Mouse (Mus musculus) heart, embryonic 12.5 days (tissue): ENCODE data around the gene Magi2. TPM values are rescaled to one million over a fixed set of nuclear protein-coding genes. Genes with fewer than 3 reads are reported as not detected.
A peak's percentile ranks its signal among the peaks of the same experiment; 100 is the strongest.

Experiments
- ATAC-seq: fragments of 200-750 bp; cut with Nextera tagmentation; 2 replicates; pipeline ENCODE4 v1.8.0; 2017; ENCODE audit warnings: moderate TSS enrichment, moderate library complexity; ENCODE audit not compliant: insufficient number of reproducible peaks, low FRiP score
- H3K27ac ChIP-seq: fragments of 300-500 bp; sonication (generic); 2 replicates; pipeline ENCODE4 v1.5.1; 2016; ENCODE audit warnings: mild to moderate bottlenecking, moderate library complexity; ENCODE audit not compliant: poor library complexity, severe bottlenecking
- H3K27me3 ChIP-seq: fragments of 300-500 bp; sonication (generic); replicated peaks from 2 replicates; pipeline ENCODE4 v1.6.1; 2016; ENCODE audit warnings: mild to moderate bottlenecking, moderate library complexity
- H3K36me3 ChIP-seq: fragments of 300-500 bp; sonication (generic); 2 replicates; pipeline ENCODE4 v1.6.1; 2016; ENCODE audit warnings: mild to moderate bottlenecking, moderate library complexity
- H3K4me1 ChIP-seq: fragments of 300-500 bp; sonication (generic); replicated peaks from 2 replicates; pipeline ENCODE4 v1.6.1; 2016; ENCODE audit warnings: mild to moderate bottlenecking
- H3K4me2 ChIP-seq: fragments of 300-500 bp; sonication (generic); 2 replicates; pipeline ENCODE4 v1.6.1; 2016; ENCODE audit warnings: mild to moderate bottlenecking, moderate library complexity
- H3K4me3 ChIP-seq: fragments of 300-500 bp; sonication (generic); 2 replicates; pipeline ENCODE4 v1.5.1; 2016; ENCODE audit warnings: mild to moderate bottlenecking
- H3K9ac ChIP-seq: fragments of 300-500 bp; sonication (generic); 2 replicates; pipeline ENCODE4 v1.6.1; 2016; ENCODE audit warnings: mild to moderate bottlenecking, moderate library complexity
- H3K9me3 ChIP-seq: fragments of 300-500 bp; sonication (generic); replicated peaks from 2 replicates; pipeline ENCODE4 v1.6.1; 2016; ENCODE audit warnings: mild to moderate bottlenecking, moderate library complexity
- whole genome bisulfite sequencing: fragments of 180-500 bp; shearing (Covaris S2); methylation state at CpG from one replicate; pipeline ENCODE4 v1.1.7; 2016; 5-methylcytosine and 5-hydroxymethylcytosine counted together
- polyA plus RNA-seq: library from polyadenylated mRNA; unstranded; fragments of >200 nt; fragmentation: Nextera tagmentation; extraction: Ambion mirVana; gene quantifications from 2 replicates; pipeline ENCODE4 v1.2.1, GENCODE M21; 2016

Gene Magi2
- polyA plus RNA-seq, 1 experiment from 2014 or later = 3.9 TPM

DNA sequence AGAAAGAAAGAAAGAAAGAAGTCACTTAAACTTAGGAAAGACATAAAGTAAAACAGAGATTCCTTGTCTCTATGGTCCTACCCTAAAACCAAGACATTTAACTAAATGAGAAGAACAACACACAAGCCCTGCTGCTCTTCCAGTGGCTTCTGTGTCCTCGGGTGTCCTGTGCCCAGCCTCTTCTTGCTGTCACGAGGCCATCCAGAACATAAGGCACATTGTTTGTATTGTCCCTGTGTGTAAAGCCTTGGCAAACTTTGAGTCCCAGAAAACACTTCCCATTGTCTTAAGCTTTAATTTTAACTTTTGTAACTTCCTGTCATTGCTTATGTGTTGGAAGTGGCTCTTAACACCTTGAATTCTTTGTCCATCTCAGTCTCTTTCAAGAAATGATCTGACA is 1348.0 kb downstream of the Magi2 start:
- H3K27ac ChIP-seq = no peak overlapping the region
- H3K4me1 ChIP-seq = no peaks in the 10 kb centered on the region
- no peaks in the 10 kb centered on the region for H3K27me3 ChIP-seq
- H3K9ac ChIP-seq = no peak overlapping the region
- H3K4me3 ChIP-seq = no peak overlapping the region
- no peak overlapping the region for H3K4me2 ChIP-seq
- WGBS = 59% methylated on average over 2 of the region's 2 CpGs
- no peaks in the 10 kb centered on the region for H3K9me3 ChIP-seq
- H3K36me3 ChIP-seq = no peaks in the 10 kb centered on the region
- ATAC-seq = no peak

DNA sequence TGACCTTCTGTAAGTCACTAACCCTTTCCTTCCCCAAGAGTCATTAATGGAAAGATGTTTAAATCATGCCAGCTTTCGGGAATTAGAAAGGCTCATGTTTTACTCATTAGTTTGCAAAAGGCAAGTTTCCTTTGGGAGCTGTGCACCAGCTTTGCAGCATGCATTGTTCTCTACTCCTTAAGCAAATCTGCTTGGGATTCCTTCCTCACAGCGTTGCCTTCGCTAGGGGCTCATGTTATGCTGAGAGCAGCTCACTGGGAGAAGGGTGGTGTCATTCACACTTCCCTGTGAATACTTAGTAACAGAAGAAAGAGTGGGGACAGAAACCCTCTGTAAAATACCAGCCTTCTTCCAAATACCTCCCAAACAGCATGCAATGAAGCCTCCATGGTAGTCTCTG is 1349.0 kb downstream of the Magi2 start:
- no peak overlapping the region for H3K9ac ChIP-seq
- no peaks in the 10 kb centered on the region for H3K4me1 ChIP-seq
- no peak overlapping the region for H3K4me3 ChIP-seq
- ATAC-seq = no peak
- no peak overlapping the region for H3K27ac ChIP-seq
- no peak overlapping the region for H3K4me2 ChIP-seq
- H3K9me3 ChIP-seq = no peaks in the 10 kb centered on the region
- H3K27me3 ChIP-seq = no peaks in the 10 kb centered on the region
- WGBS = 43% methylated on average over 3 of the region's 3 CpGs
- no peaks in the 10 kb centered on the region for H3K36me3 ChIP-seq

DNA sequence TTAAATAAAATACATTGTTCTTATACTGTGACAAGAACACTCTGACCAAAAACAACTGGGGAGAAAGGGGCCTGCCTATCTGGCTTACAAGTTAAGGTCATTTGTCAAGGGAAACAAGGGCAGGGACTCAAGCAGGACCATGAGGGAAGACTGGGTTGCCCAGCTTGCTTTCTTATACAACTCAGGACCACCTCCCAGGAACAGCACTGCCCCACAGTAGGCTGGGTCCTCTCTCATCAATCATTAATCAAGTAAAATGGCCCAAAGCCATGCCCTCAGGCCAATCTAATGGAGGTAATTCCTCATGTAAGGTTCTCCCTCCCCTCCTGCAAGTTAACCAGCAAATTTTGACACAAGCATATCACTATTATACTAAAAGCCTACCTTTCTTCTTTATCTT is 1349.4 kb downstream of the Magi2 start:
- no peak for ATAC-seq
- no peaks in the 10 kb centered on the region for H3K36me3 ChIP-seq
- no peak overlapping the region for H3K4me2 ChIP-seq
- no peak overlapping the region for H3K27ac ChIP-seq
- H3K4me1 ChIP-seq = no peaks in the 10 kb centered on the region
- no peak overlapping the region for H3K4me3 ChIP-seq
- no peaks in the 10 kb centered on the region for H3K9me3 ChIP-seq
- no peak overlapping the region for H3K9ac ChIP-seq
- no peaks in the 10 kb centered on the region for H3K27me3 ChIP-seq

DNA sequence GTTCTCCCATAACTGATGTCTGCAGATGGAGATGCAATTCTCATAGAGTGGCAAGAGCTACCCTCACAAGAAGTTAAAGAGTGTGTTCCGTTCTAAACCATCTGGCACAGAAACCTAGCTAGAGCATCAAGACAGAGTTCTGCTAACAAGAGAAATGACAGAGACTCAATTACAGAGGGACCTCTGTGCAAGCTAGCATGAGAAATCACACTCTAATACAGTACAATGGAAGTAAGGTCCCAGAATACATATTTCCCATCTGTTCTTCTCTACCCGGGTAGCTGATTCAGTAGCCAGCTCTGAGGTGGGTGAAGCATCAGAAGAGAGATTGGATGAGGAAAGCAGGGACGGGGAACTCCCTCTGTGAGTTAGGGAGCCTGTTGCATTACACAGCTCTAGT is 1351.8 kb downstream of the Magi2 start:
- Histone ChIP-seq H3K27me3 (no peaks in the 10 kb centered on the region), H3K36me3 (no peaks in the 10 kb centered on the region), H3K9ac (no peak overlapping the region), H3K4me2 (no peak overlapping the region), H3K4me3 (no peak overlapping the region), H3K9me3 (no peaks in the 10 kb centered on the region), H3K27ac (no peak overlapping the region), H3K4me1 (0 out of 2 replicates have a peak, but pooled peaks cover 4% of the 10 kb centered on the region)
- no peak for ATAC-seq
- 76% methylated on average over 3 of the region's 3 CpGs for WGBS

DNA sequence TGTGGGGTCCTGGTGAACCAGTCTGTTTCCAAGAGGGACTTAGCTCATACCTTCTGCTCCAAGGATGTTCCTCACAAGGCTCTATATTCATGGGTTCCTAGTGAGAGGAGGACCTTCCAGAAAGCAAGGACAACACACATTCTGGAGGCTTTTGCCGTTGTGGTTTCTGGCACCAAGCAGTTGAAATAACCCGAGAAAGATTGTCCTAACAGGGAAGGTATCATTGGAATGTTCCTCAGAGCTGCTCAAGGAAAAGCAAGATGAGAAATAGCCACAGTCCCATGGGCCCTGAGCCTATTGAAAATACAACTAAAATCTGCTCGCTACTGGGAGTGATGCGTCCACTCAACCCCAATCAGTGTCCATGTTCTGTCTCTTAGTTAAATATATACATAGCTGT is 1353.8 kb downstream of the Magi2 start:
- Histone ChIP-seq H3K36me3 (no peaks in the 10 kb centered on the region), H3K4me3 (no peak overlapping the region), H3K4me2 (no peak overlapping the region), H3K4me1 (0 out of 2 replicates have a peak, but pooled peaks cover 4% of the 10 kb centered on the region), H3K9me3 (no peaks in the 10 kb centered on the region), H3K27ac (no peak overlapping the region), H3K27me3 (no peaks in the 10 kb centered on the region), H3K9ac (no peak overlapping the region)
- 76% methylated on average over 4 of the region's 4 CpGs for WGBS
- no peak for ATAC-seq

DNA sequence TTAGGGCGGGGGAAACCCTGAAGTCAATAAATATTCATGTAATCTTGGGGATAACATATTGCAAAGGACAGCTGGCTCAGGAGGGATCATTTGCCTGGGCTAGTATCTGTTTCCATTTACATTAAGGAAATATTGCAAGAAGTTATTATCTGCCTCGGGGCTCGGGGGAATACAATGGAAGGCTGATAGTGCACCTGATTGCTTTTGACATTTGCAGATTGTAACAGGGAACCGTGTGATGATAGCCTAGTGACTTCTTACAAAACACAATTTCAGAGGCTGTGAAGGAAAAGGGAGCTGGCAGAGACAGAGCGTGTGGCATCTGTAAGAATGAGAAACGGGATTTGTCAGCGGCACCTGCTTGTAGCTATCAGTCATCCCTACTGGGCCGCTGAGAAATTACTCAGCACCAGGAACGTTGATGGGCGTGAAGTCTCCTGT is 1356.2 kb downstream of the Magi2 start:
- Histone ChIP-seq H3K27me3 (no peaks in the 10 kb centered on the region), H3K36me3 (no peaks in the 10 kb centered on the region), H3K27ac (no peak overlapping the region), H3K4me2 (peak overlapping the region; percentile 42), H3K9ac (0 out of 2 replicates have a peak overlapping the region, but pooled peaks have one; percentile 36), H3K9me3 (no peaks in the 10 kb centered on the region), H3K4me3 (no peak overlapping the region), H3K4me1 (0 out of 2 replicates have a peak, but pooled peaks cover 4% of the 10 kb centered on the region)
- WGBS = 24% methylated on average over 10 of the region's 10 CpGs
- ATAC-seq = no peak

DNA sequence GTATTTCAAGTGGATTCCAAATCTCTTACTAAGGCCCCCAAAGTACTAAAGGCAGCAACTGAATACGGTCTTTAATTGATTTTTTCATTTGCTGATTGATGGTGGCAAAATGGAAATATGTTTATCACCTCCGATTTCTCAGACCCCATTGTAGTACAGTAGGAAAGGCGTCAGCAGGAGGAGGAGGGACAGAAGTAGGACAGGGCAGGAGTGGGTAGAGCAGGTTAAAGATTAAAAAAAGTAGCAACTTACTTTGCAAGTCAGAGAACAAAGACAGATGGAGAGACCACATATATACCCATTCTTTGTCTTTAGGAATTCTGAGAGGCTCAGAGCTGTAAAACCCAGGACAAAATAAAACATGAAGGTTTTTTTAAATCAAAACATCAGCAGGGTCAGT is 1356.8 kb downstream of the Magi2 start:
- Histone ChIP-seq H3K9me3 (no peaks in the 10 kb centered on the region), H3K27ac (no peak overlapping the region), H3K36me3 (no peaks in the 10 kb centered on the region), H3K4me1 (0 out of 2 replicates have a peak, but pooled peaks cover 4% of the 10 kb centered on the region), H3K4me2 (no peak overlapping the region), H3K9ac (no peak overlapping the region), H3K27me3 (no peaks in the 10 kb centered on the region), H3K4me3 (no peak overlapping the region)
- no peak for ATAC-seq
- 60% methylated on average over 3 of the region's 3 CpGs for WGBS

DNA sequence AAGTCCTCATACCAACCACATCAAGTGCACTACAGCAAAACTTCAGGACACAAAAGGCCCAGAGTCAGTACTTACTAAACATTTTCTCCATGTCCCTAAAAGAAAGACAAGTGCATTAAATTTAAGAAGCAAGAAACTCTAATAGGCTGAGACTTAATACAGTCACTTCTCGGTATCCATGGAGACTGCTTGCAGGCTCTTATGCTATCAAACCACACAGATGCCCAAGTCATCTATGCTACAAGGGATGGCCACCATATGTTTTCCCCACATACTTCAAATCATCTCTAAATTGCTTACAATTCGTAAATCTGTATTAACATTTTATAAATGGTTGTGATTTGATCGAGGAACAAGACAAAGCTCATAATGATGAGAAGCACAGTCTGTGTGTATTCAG is 1357.9 kb downstream of the Magi2 start:
- Histone ChIP-seq H3K9me3 (no peaks in the 10 kb centered on the region), H3K4me3 (no peak overlapping the region), H3K4me1 (0 out of 2 replicates have a peak, but pooled peaks cover 4% of the 10 kb centered on the region), H3K9ac (no peak overlapping the region), H3K27ac (no peak overlapping the region), H3K4me2 (no peak overlapping the region), H3K27me3 (no peaks in the 10 kb centered on the region), H3K36me3 (no peaks in the 10 kb centered on the region)
- ATAC-seq = no peak
- 83% methylated on average over 3 of the region's 3 CpGs for WGBS

DNA sequence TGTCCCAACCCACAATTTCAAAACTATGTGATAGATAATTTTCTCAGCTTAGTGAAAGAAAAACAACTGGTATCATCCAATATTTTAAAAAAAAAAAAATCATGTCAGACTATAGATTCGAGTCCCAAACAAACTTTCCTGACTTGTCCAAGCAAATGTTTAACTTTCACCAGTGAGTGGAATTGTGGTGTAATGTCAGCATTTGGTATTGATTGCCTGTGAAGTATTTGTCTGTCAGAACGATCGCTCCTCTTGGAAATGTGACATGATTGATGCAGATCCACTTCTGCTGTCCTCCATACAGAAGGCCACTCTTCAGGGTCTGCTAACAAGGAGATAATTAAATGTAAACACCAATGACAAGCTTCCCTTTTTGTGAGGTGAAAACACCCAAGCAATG is 1362.9 kb downstream of the Magi2 start:
- 64% methylated on average over 3 of the region's 3 CpGs for WGBS
- Histone ChIP-seq H3K27ac (no peak overlapping the region), H3K36me3 (no peaks in the 10 kb centered on the region), H3K4me1 (no peaks in the 10 kb centered on the region), H3K27me3 (no peaks in the 10 kb centered on the region), H3K4me3 (no peak overlapping the region), H3K9ac (no peak overlapping the region), H3K4me2 (no peak overlapping the region), H3K9me3 (no peaks in the 10 kb centered on the region)
- ATAC-seq = no peak

DNA sequence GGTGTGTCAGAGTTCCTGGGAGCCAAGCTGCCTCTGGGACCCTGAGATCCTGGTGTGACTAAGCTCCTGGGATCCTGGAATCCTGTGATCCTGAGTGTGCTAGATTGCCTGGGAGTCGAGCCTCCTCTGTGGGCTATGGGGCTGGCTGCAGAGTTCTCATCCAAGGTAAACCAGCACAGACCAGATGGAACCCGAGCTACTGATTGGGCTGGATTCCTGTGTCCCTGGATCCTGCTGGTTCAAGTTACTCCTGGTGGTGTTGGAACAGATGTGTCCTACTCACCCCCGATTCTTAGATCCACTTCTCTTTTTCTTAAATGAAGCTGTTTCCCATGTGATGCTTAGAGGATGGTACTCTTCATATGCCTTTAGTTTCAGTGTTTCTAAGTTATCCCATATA is 1371.4 kb downstream of the Magi2 start:
- Histone ChIP-seq H3K36me3 (no peaks in the 10 kb centered on the region), H3K4me2 (no peak overlapping the region), H3K9me3 (no peaks in the 10 kb centered on the region), H3K9ac (no peak overlapping the region), H3K4me1 (no peaks in the 10 kb centered on the region), H3K4me3 (no peak overlapping the region), H3K27me3 (no peaks in the 10 kb centered on the region), H3K27ac (no peak overlapping the region)
- WGBS = 68% methylated on average over 3 of the region's 3 CpGs
- no peak for ATAC-seq

DNA sequence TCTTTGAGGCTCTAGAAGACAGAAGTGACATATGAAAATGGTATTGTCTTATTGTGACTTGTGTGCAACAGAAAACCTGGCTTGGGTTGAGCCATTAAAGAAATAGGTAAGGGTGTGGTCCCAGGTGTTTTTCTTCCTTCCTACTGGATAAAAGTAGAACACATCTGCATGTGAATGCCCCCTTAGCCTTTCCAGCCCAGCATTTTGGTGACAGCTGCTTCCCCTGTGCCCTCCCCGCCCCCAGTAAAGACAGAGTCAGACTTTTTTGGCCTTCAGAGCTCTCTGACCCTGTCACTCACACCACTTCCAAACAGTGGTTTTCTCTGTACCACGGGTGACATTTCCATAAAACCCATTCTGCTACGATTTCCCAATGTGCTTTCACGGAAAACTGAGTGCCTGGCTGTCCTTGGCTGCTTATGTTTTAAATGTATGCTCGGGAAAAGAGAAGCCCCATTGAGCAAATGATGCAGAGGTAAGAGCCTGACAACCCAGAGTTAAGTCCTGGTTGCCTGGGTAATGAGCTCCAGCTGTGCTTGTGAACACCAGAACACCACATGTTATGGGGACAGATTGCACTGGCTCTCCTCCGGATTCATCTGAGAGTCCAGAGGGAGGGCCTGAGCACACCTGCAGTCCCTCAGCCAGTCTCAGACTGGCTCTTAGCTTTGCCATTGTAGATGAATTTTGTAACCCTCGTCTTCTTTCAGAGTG is 1377.1 kb downstream of the Magi2 start:
- Histone ChIP-seq H3K27me3 (no peaks in the 10 kb centered on the region), H3K4me1 (no peaks in the 10 kb centered on the region), H3K4me3 (no peak overlapping the region), H3K9me3 (no peaks in the 10 kb centered on the region), H3K27ac (no peak overlapping the region), H3K4me2 (no peak overlapping the region), H3K9ac (no peak overlapping the region), H3K36me3 (no peaks in the 10 kb centered on the region)
- no peak for ATAC-seq
- WGBS = 45% methylated on average over 7 of the region's 7 CpGs

DNA sequence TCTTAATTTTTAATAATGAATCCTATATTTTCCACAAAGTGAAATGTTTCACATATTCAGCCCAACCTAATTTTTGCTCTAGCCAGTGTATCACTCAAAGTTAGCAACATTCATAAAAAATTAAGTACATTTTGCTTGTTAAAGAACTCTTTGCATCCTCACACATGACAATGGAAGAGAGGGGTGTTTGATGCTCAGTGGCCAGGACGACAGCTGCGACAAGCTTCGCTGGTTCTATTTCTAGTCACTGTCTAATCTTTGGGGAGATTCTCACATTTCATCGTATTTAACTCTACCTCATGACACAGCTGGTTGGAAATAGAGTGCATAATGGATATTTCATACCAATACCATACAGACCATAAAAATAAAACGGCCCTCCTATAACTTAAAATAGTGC is 1379.7 kb downstream of the Magi2 start:
- Histone ChIP-seq H3K4me2 (no peak overlapping the region), H3K36me3 (no peaks in the 10 kb centered on the region), H3K27me3 (no peaks in the 10 kb centered on the region), H3K4me3 (no peak overlapping the region), H3K9me3 (no peaks in the 10 kb centered on the region), H3K27ac (no peak overlapping the region), H3K9ac (no peak overlapping the region), H3K4me1 (no peaks in the 10 kb centered on the region)
- no peak for ATAC-seq
- WGBS = 82% methylated on average over 5 of the region's 5 CpGs
